Mouse (Mus musculus) spleen, adult 12 weeks (tissue): ENCODE data around the gene Tnfrsf21.

Experiments
- DNase-seq: peaks from one replicate; pipeline ENCODE4 v3.0.0; 2022; ENCODE audit warnings: low spot score

Gene Tnfrsf21

DNA sequence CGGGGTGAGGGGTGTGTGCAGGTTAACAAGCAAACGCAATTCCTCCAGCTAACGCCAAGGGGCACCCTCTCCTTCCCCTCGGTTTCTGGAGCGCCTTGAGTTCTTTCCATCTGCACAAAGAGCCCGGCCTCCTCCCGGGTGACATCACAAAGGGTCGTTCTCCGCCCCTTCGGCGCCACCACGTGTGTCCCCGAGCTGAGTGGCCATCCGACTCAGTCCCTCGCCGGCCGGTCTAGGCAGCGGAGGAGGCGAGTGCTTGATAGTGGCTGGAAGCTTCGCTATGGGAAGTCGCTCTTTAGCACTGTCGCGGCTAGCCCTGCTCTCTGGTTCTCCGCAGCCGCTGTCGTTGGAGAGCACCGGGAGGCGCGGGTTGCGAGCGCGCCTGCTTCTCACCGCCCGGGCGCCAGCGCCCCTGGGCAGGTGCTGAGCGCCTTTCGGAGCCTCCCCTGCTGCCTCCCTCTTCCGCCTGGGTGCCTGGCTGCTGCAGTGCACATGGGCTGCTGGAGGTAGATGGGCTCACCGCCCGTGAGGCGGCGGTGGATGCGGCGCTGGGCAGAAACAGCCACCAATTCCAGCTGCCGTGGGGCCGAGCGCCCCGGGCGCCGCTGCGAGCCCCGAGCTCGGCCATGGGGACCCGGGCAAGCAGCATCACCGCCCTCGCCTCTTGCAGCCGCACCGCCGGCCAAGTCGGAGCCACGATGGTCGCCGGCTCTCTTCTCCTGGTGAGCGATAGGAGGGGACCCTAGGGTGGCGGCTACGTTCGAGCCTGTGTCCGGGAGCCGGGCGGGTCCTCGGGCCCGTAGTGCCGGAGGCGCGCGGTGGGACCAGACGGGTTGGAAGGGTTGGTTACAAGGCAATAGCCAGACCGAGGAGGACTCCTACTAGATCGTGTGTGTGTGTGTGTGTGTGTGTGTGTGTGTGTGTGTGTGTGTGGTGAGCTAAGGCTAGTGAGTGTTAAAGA lies at the start of gene Tnfrsf21:
Gene Tnfrsf21 (plus strand): TSS at position 185 of the 961 bp plus-strand sequence.
- DNase-seq, result peak; percentile 80

DNA sequence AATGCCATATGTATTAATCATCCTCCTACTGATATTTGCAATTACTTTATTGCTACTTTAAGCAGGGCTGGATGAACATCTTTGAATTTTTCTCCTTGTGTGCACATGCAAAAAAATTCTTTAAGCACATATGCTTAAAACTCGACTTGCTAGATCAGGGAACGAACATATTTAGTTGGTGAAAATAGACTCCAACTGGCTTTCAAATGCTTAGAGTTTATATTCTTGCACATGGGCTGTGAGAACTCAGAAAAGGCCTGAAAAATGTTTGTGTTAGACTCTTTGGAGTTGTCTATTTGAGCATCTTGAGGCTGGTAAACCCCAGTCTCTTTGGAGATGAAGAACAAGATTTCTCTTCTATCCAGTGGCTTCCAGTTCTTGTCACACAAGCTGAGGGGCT lies 48.2 kb upstream of the Tnfrsf21 start:
- no peak for DNase-seq

- no peak for DNase-seq
Measured at GRCm38 (mm10) chr17:42975312-42975996, 40.9 kb upstream of the Tnfrsf21 start.

DNA sequence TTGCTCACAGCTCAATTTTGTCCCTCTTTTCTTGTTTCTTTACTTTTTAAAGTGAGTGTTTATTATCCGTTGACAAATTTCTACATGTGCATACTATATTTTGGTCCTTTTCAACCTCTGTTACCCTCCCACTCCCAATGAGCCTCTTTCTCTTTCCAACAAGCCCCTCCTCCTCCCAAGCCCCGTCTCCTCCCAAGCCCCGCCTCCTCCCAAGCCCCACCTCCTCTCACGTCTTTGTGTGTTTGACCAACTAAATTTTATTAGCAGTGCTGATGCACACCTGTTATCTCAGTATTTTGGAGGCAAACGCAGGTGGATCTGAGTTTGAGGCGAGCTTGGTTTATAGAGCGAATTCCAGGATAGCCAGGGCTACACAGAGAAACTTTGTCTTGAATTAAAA lies 38.6 kb upstream of the Tnfrsf21 start:
- DNase-seq, result no peak

DNA sequence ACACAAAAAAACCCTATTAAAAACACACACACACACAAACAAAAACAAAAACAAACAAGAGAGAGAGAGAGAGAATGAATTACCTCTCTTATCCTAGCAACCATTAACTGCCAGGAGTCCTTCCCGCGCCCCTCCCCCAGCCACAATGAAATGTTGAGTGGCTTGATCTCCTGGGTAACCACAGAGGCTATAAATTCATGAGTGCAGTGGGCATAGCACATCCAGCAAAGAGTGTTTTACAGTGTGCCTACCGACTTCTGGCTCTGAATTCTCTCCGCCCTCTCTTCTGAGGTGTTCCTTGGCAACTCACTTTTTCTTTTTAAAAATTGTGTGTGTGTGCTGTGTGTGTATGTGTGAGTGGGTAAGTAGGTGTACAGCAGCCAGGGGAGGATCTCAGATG lies 38.0 kb upstream of the Tnfrsf21 start:
- no peak for DNase-seq

- DNase-seq, result no peak
Measured at GRCm38 (mm10) chr17:42981806-42982205, 34.5 kb upstream of the Tnfrsf21 start.

DNA sequence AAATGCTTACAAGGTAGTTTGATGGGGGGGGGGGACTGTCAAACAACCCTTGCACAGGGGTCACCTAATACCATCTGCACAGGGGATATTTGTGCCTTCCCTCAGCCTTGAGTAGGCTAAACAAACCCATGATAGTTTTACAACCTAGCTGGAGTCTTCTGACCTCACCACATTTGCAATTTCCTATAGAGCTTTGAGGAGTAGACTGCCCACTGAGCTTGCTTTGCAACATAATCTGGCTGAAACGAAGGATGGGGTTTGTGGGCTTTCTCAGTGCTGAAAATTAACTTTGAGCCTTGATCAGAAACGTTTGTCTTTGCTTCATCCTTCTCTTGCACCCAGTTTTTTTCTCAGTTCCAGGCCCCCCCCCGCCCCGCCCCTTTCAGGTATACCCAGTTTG lies 33.8 kb upstream of the Tnfrsf21 start:
- no peak for DNase-seq

DNA sequence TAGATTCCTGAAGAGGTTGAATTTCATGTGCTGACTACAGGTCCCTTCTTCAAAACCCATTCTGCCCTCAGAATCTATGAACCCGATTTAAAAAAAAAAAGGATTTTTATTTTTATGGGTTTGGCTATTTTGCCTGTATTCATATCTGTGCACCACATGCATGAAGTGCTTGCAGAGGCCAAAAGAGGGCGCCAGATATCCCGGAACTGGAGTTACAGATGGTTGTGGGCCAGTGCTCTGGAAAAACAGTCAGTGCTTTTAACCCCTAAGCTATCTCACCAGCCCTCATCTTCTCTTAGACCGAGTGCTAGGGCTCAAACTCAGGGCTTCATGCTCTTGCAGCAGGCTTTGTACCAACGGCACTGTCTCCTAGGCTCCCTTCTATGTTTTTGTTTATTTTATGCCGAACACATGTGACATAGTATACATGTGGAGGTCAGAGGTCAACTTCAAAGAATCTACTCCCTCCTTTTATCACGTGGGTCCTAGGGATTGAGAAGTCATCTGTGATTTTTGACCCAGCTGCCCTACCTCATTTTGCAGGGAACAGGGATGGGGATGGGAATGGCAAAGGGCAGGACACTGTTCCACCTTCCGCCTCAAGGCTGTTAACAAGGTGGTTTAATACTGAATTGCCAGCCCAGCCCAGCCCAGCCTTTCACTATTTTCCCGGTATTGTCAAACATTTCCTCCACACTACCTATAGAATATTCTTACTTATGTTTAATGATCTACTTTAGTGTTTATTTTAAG lies 30.3 kb upstream of the Tnfrsf21 start:
- DNase-seq, result no peak

DNA sequence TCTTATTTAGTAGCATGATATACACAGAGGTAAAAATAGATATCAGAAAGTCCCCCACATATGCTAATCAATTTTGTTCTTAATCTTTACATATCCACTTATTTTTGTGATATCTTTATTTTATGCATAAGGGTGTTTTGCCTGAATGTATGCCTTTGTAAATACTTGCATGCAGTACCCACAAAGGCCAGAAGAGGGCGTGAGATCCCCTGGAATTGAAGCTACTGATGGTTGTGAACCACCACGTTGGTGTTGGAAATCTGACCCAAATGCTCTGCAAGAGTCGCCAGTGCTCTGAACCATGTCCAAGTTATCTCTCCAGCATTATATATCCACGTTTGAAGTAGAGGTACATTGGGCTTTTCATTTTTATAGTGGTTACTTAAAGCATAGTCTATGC lies 28.7 kb upstream of the Tnfrsf21 start:
- peak; percentile 30 for DNase-seq

DNA sequence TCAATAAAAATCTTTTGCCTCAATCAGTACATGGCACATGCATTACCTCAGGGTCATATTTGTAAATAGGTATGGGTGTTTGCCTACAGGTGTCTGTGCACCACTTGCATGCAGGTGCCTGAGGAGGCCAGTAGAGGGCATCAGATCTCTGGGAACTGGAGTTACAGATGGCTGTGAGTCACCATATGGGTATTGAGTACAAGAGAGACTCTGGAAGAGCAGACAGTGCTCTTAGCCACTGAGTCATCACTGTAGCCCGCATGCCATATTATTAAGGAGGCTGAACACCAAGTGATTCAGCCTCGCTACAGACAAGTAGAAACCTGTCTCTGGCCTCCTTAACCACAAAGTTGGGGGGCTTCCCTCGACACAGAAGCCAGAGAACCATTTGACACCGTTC lies 26.4 kb upstream of the Tnfrsf21 start:
- no peak for DNase-seq

DNA sequence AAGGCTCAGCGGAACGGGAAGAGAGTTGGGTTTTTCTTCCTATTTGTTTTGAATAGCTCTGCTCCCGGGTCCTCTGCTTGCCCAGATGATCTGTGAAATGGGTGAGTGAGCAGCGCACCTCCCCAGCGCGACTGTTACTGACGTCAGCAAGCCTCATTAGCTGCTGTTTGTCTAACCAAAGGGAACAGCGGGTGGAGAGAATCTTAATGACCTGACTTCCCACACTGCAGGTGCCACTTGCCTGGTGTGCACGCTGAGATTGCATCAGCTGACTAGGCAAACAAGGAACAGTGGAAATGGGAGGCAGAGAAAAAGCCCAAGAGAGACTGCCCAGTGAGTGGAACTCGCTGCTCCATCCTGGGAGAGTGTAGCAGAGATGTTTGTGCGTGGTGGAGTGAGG lies 25.2 kb upstream of the Tnfrsf21 start:
- no peak for DNase-seq

DNA sequence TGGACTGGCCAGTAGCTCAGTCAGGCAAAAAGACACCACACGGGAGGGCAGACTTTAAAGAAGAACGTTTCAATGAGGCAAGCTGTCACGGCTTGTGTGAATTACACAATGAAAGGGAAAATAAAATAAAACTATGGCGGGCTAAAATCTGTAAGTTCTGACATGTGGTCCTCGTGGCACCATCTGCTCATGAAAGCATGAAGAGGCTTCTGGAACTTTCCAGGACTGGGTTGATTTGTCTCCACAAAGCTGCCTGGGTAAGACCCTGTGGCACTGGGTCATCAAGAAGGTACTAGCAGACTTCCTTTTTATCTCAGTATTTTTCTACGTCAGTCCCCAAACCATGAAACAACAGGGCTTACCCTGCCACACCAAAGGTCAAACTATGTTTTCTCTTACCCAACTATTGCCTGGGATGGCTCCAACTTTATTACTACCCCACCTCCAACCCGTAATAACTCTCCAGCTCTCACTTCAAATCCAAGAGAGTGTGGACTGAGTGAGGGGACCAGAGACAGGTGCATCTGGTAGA lies 16.8 kb upstream of the Tnfrsf21 start:
- no peak for DNase-seq

DNA sequence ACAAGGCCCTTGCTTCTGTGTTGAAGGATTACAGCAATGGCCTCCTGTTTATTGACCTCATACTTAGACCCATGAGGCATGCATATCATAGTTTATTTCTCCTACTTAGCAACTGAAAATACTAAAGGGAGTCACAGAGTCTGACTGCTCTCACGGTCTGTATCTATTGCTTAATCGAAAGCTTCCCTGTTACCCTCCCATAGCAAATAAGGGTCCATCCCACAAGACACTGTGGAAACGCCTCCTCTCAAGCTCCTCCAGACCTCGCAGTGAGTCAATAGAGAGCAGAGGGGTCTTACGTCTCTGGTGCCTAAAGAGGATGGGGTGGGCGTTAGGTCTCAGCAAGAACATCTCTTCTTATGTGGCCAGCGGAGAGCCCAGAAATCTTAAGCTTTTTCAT lies 15.8 kb upstream of the Tnfrsf21 start:
- no peak for DNase-seq

DNA sequence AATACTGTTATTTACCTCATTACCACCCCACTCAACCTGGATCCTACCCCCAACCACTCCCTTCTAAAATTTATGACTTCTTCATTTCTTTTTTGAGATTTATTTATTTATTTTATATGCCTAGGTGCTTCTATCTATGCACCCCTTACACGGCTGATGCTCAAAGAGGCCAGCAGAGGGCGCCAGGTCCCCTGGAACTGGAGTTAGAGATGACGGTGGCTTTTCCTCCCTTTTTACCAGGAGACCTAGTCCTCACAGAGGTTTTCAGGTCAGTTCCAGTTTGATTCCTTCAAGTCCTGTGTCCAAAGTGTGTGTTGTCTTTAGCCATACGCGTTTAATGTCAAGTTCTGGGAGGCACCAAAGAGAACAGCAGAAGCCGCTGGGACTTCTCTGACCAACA lies 3.6 kb upstream of the Tnfrsf21 start:
- peak; percentile 42 for DNase-seq

DNA sequence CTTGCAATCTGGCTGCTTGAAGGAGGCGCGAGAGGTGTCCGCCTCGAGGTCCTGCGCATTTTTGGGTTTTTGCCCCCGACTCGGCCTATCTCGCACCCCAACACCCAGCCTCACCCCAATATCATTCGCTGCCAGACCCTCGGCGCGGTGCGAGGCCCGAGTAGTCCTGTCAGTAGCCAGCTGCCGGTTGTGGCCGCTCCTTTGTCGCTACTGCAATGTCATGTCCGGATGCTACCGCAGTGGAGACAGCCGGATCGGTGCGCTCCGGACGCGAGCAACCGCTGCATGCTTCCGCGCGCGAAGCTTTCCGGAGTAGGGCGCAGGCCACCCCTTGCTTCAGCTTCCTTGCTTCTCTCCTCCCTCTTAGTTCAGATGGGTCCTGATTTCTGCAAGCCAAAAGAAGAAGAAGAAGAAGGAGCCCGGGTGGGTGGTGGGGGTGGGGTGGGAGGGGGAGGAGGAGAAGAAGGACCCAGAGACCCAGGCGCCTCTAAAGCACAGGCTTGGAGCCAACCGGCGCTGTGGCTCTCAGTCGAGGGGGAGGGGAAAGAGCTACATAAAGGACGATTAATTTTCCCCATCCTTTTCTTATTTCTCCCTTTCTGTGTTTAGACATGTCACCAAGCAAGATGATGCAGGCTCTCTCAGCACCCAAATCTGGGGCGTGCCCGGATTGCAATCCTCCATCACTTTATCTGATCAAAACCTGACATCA lies 1.1 kb downstream of the Tnfrsf21 start:
- peak; percentile 55 for DNase-seq

DNA sequence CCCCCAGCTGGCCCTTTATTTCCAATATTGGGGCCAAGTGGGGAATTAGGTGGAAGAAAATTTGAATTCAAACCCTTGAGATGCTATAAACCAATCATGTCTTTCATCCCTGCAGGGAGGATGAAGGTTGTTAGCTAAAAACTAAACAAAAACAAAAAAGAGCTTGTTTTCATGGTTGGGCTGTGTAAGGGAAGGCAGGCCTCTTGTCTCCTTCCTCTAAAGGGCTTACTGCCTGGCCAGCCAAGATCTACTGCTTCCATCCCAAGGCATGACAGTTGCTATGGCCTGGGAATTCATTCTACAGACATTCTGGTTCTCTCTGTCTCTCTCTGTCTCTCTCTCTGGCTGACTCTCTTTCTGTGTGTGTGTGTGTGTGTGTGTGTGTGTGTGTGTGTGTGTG lies 1.7 kb downstream of the Tnfrsf21 start:
- DNase-seq, result no peak

DNA sequence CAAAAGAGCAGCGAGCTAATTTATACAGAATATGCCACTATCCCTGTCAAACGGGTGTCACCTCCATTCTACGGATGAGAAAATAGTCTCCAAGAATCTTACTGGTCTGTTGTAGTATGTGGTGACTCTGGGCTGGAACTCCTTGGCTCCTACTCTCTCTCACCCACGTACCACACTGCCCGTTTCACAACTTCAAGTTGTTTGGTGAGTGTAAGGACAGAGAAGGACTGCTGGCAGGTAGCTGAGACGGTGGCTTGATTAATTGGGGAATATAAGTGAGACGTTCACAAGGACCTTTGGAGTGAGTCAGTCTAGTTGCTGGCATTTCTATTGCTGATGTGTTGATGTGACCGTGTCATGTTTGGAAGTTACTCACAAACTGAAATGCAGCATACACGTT lies 3.3 kb downstream of the Tnfrsf21 start:
- DNase-seq, result no peak

GRCm38 (mm10) chr17:43021017-43021416 lies 4.7 kb downstream of the Tnfrsf21 start:
- no peak for DNase-seq

- no peak for DNase-seq
Measured at GRCm38 (mm10) chr17:43022056-43022455, 5.7 kb downstream of the Tnfrsf21 start.

DNA sequence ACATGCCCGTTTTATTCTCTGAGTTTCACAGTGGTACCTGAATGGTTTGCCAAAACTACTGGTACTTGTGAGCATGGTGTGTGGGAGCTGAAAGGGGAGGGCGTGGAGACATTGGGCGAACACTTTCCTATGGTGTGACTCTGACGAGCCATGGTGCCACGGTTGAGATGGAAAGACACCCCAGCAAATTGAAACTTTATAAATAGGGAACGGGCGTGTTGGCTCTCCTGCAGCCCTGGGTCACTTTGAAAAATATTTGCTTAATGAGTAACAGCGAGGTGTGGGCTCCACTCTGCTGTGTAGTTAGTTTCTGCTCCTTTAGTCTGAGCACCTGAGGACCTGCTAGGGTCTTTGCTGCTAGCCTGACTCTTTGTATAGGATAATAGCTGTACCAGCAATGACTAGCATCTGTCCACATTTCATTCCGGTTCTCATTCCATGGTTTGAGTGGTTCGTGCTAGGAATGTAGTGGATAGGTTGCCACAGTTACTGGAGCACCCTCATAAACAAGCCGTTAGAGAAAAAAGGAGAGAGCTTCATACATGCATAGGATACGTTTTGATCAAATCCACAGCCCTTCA lies 7.4 kb downstream of the Tnfrsf21 start:
- DNase-seq, result no peak

GRCm38 (mm10) chr17:43024531-43024930 lies 8.2 kb downstream of the Tnfrsf21 start:
- DNase-seq, result no peak
